Mouse (Mus musculus): Measurements from ENCODE around the gene Eml1. TPM values are rescaled to one million over a fixed set of nuclear protein-coding genes. Genes with fewer than 3 reads are reported as not detected.

The Eml1 gene
- polyA plus RNA-seq, 1 experiment from 2014 or later, result 48.9 TPM

GRCm38 (mm10) chr12:108399191-108399590, 28.4 kb downstream of the Eml1 start:
- peaks cover 12% of the 10 kb centered on the region; the same call in 1 of the 2 replicates for H3K4me1 ChIP-seq (ENCODE audit: control insufficient read depth, insufficient read depth, low read length)
- H3K36me3 ChIP-seq (ENCODE audit: control insufficient read depth, insufficient read depth, low read length), result no peaks in the 10 kb centered on the region
- ATAC-seq (ENCODE audit: low read depth), result no peak
- WGBS, result 92% methylated on average over 8 of the region's 8 CpGs
- no peak overlapping the region for H3K9ac ChIP-seq (replicated peaks; ENCODE audit: low read depth, low read length)
- H3K4me2 ChIP-seq (ENCODE audit: low read depth, low read length), result no peak overlapping the region
- no peak overlapping the region for H3K27ac ChIP-seq (ENCODE audit: low read depth, low read length)
- H3K4me3 ChIP-seq (ENCODE audit: low read depth, low read length), result no peak overlapping the region
- H3K27me3 ChIP-seq (ENCODE audit: control insufficient read depth, insufficient read depth, low read length), result no peaks in the 10 kb centered on the region
- H3K9me3 ChIP-seq (ENCODE audit: control insufficient read depth, low read length), result no peaks in the 10 kb centered on the region

- no peaks in the 10 kb centered on the region for H3K9me3 ChIP-seq (ENCODE audit: control insufficient read depth, low read length)
- no peaks in the 10 kb centered on the region for H3K36me3 ChIP-seq (ENCODE audit: control insufficient read depth, insufficient read depth, low read length)
- H3K4me2 ChIP-seq (ENCODE audit: low read depth, low read length), result no peak overlapping the region
- H3K27ac ChIP-seq (ENCODE audit: low read depth, low read length), result no peak overlapping the region
- peaks cover 9% of the 10 kb centered on the region; the same call in 1 of the 2 replicates for H3K4me1 ChIP-seq (ENCODE audit: control insufficient read depth, insufficient read depth, low read length)
- H3K27me3 ChIP-seq (ENCODE audit: control insufficient read depth, insufficient read depth, low read length), result no peaks in the 10 kb centered on the region
- 79% methylated on average over 8 of the region's 8 CpGs for WGBS
- no peak overlapping the region for H3K9ac ChIP-seq (replicated peaks; ENCODE audit: low read depth, low read length)
- ATAC-seq (ENCODE audit: low read depth), result no peak
- no peak overlapping the region for H3K4me3 ChIP-seq (ENCODE audit: low read depth, low read length)
Observed at GRCm38 (mm10) chr12:108400951-108401350, 30.2 kb downstream of the Eml1 start.

- Histone ChIP-seq H3K27me3 (ENCODE audit: control insufficient read depth, insufficient read depth, low read length) (no peaks in the 10 kb centered on the region), H3K27ac (ENCODE audit: low read depth, low read length) (no peak overlapping the region), H3K9ac (replicated peaks; ENCODE audit: low read depth, low read length) (no peak overlapping the region), H3K4me3 (ENCODE audit: low read depth, low read length) (no peak overlapping the region), H3K9me3 (ENCODE audit: control insufficient read depth, low read length) (no peaks in the 10 kb centered on the region), H3K4me2 (ENCODE audit: low read depth, low read length) (no peak overlapping the region), H3K36me3 (ENCODE audit: control insufficient read depth, insufficient read depth, low read length) (no peaks in the 10 kb centered on the region), H3K4me1 (ENCODE audit: control insufficient read depth, insufficient read depth, low read length) (peaks cover 4% of the 10 kb centered on the region; the same call in 1 of the 2 replicates)
- 43% methylated on average over 6 of the region's 6 CpGs for WGBS
- ATAC-seq (ENCODE audit: low read depth), result no peak
Observed at GRCm38 (mm10) chr12:108403957-108404356, 33.2 kb downstream of the Eml1 start.

- Histone ChIP-seq H3K27me3 (ENCODE audit: control insufficient read depth, insufficient read depth, low read length) (no peaks in the 10 kb centered on the region), H3K27ac (ENCODE audit: low read depth, low read length) (no peak overlapping the region), H3K9me3 (ENCODE audit: control insufficient read depth, low read length) (no peaks in the 10 kb centered on the region), H3K4me3 (ENCODE audit: low read depth, low read length) (no peak overlapping the region), H3K36me3 (ENCODE audit: control insufficient read depth, insufficient read depth, low read length) (no peaks in the 10 kb centered on the region), H3K4me1 (ENCODE audit: control insufficient read depth, insufficient read depth, low read length) (peaks cover 1% of the 10 kb centered on the region; the same call in 1 of the 2 replicates), H3K4me2 (ENCODE audit: low read depth, low read length) (no peak overlapping the region), H3K9ac (replicated peaks; ENCODE audit: low read depth, low read length) (no peak overlapping the region)
- ATAC-seq (ENCODE audit: low read depth), result no peak
- 48% methylated on average over 5 of the region's 5 CpGs for WGBS
Observed at GRCm38 (mm10) chr12:108409100-108409499, 38.3 kb downstream of the Eml1 start.

- H3K27ac ChIP-seq (ENCODE audit: low read depth, low read length), result peak overlapping the region; percentile 67
- H3K27me3 ChIP-seq (ENCODE audit: control insufficient read depth, insufficient read depth, low read length), result no peaks in the 10 kb centered on the region
- no peak overlapping the region for H3K9ac ChIP-seq (replicated peaks; ENCODE audit: low read depth, low read length)
- H3K36me3 ChIP-seq (ENCODE audit: control insufficient read depth, insufficient read depth, low read length), result no peaks in the 10 kb centered on the region
- H3K4me2 ChIP-seq (ENCODE audit: low read depth, low read length), result no peak overlapping the region
- 0 out of 2 replicates have a peak overlapping the region, but pooled peaks have one; percentile 1 for H3K4me3 ChIP-seq (ENCODE audit: low read depth, low read length)
- ATAC-seq (ENCODE audit: low read depth), result peak; percentile 56; the same call in 1 of the 2 replicates
- 51% methylated on average over 14 of the region's 14 CpGs for WGBS
- no peaks in the 10 kb centered on the region for H3K9me3 ChIP-seq (ENCODE audit: control insufficient read depth, low read length)
- no peaks in the 10 kb centered on the region for H3K4me1 ChIP-seq (ENCODE audit: control insufficient read depth, insufficient read depth, low read length)
Observed at GRCm38 (mm10) chr12:108410416-108411208, 39.9 kb downstream of the Eml1 start.

- Histone ChIP-seq H3K9ac (replicated peaks; ENCODE audit: low read depth, low read length) (no peak overlapping the region), H3K27me3 (ENCODE audit: control insufficient read depth, insufficient read depth, low read length) (no peaks in the 10 kb centered on the region), H3K36me3 (ENCODE audit: control insufficient read depth, insufficient read depth, low read length) (no peaks in the 10 kb centered on the region), H3K4me3 (ENCODE audit: low read depth, low read length) (no peak overlapping the region), H3K4me1 (ENCODE audit: control insufficient read depth, insufficient read depth, low read length) (no peaks in the 10 kb centered on the region), H3K27ac (ENCODE audit: low read depth, low read length) (no peak overlapping the region), H3K9me3 (ENCODE audit: control insufficient read depth, low read length) (no peaks in the 10 kb centered on the region), H3K4me2 (ENCODE audit: low read depth, low read length) (no peak overlapping the region)
- 91% methylated on average over 9 of the region's 9 CpGs for WGBS
- no peak for ATAC-seq (ENCODE audit: low read depth)
Observed at GRCm38 (mm10) chr12:108414932-108415331, 44.2 kb downstream of the Eml1 start.

- no peak overlapping the region for H3K27ac ChIP-seq (ENCODE audit: low read depth, low read length)
- no peak overlapping the region for H3K9ac ChIP-seq (replicated peaks; ENCODE audit: low read depth, low read length)
- peaks cover 4% of the 10 kb centered on the region; the same call in 1 of the 2 replicates for H3K4me1 ChIP-seq (ENCODE audit: control insufficient read depth, insufficient read depth, low read length)
- no peak overlapping the region for H3K4me3 ChIP-seq (ENCODE audit: low read depth, low read length)
- no peaks in the 10 kb centered on the region for H3K36me3 ChIP-seq (ENCODE audit: control insufficient read depth, insufficient read depth, low read length)
- H3K9me3 ChIP-seq (ENCODE audit: control insufficient read depth, low read length), result no peaks in the 10 kb centered on the region
- H3K4me2 ChIP-seq (ENCODE audit: low read depth, low read length), result no peak overlapping the region
- ATAC-seq (ENCODE audit: low read depth), result no peak
- H3K27me3 ChIP-seq (ENCODE audit: control insufficient read depth, insufficient read depth, low read length), result no peaks in the 10 kb centered on the region
Observed at GRCm38 (mm10) chr12:108419570-108419969, 48.8 kb downstream of the Eml1 start.

GRCm38 (mm10) chr12:108421477-108421876, 50.7 kb downstream of the Eml1 start:
- WGBS, result 86% methylated on average over 1 of the region's 1 CpGs
- H3K4me2 ChIP-seq (ENCODE audit: low read depth, low read length), result no peak overlapping the region
- no peak overlapping the region for H3K4me3 ChIP-seq (ENCODE audit: low read depth, low read length)
- no peaks in the 10 kb centered on the region for H3K36me3 ChIP-seq (ENCODE audit: control insufficient read depth, insufficient read depth, low read length)
- no peak overlapping the region for H3K9ac ChIP-seq (replicated peaks; ENCODE audit: low read depth, low read length)
- no peak for ATAC-seq (ENCODE audit: low read depth)
- peaks cover 4% of the 10 kb centered on the region; the same call in 1 of the 2 replicates for H3K4me1 ChIP-seq (ENCODE audit: control insufficient read depth, insufficient read depth, low read length)
- no peaks in the 10 kb centered on the region for H3K27me3 ChIP-seq (ENCODE audit: control insufficient read depth, insufficient read depth, low read length)
- no peaks in the 10 kb centered on the region for H3K9me3 ChIP-seq (ENCODE audit: control insufficient read depth, low read length)
- H3K27ac ChIP-seq (ENCODE audit: low read depth, low read length), result no peak overlapping the region

GRCm38 (mm10) chr12:108422495-108422857, 51.7 kb downstream of the Eml1 start:
- Histone ChIP-seq H3K9ac (replicated peaks; ENCODE audit: low read depth, low read length) (peak overlapping the region; percentile 86), H3K36me3 (ENCODE audit: control insufficient read depth, insufficient read depth, low read length) (no peaks in the 10 kb centered on the region), H3K4me2 (ENCODE audit: low read depth, low read length) (peak overlapping the region; percentile 78), H3K4me1 (ENCODE audit: control insufficient read depth, insufficient read depth, low read length) (peaks cover 4% of the 10 kb centered on the region; the same call in 1 of the 2 replicates), H3K9me3 (ENCODE audit: control insufficient read depth, low read length) (no peaks in the 10 kb centered on the region), H3K4me3 (ENCODE audit: low read depth, low read length) (peak overlapping the region; percentile 76), H3K27ac (ENCODE audit: low read depth, low read length) (peak overlapping the region; percentile 90), H3K27me3 (ENCODE audit: control insufficient read depth, insufficient read depth, low read length) (no peaks in the 10 kb centered on the region)
- 1% methylated on average over 14 of the region's 14 CpGs for WGBS
- peak; percentile 73 for ATAC-seq (ENCODE audit: low read depth)
